Mouse (Mus musculus) midbrain, postnatal 0 days (tissue): Measurements from ENCODE around the gene Wnt3. TPM values are rescaled to one million over a fixed set of nuclear protein-coding genes. Genes with fewer than 3 reads are reported as not detected.

Experiments used
- ATAC-seq: fragments of 200-750 bp; cut with Nextera tagmentation; 2 replicates; pipeline ENCODE4 v1.8.0; 2017; ENCODE audit warnings: moderate number of reproducible peaks, mild to moderate bottlenecking, moderate TSS enrichment, moderate library complexity; ENCODE audit not compliant: low FRiP score
- DNase-seq: peaks from one replicate; pipeline ENCODE4 v3.0.0-alpha.2; 2015; ENCODE audit warnings: low spot score
- H3K27ac ChIP-seq: fragments of 300-500 bp; sonication (generic); 2 replicates; pipeline ENCODE4 v1.5.1; 2014; ENCODE audit warnings: low read depth, mild to moderate bottlenecking, low read length, mixed read lengths
- H3K27me3 ChIP-seq: fragments of 300-500 bp; sonication (generic); 2 replicates; pipeline ENCODE4 v1.6.1; 2014; ENCODE audit warnings: low read length, control low read depth, mixed read lengths; ENCODE audit not compliant: insufficient read depth
- H3K36me3 ChIP-seq: fragments of 300-500 bp; sonication (generic); 2 replicates; pipeline ENCODE4 v1.6.1; 2014; ENCODE audit warnings: low read length, control low read depth, mixed read lengths; ENCODE audit not compliant: insufficient read depth
- H3K4me1 ChIP-seq: fragments of 300-500 bp; sonication (generic); 2 replicates; pipeline ENCODE4 v1.6.1; 2014; ENCODE audit warnings: mild to moderate bottlenecking, control low read depth, antibody characterized with exemption, low read length, mixed read lengths; ENCODE audit not compliant: insufficient read depth
- H3K4me2 ChIP-seq: fragments of 300-500 bp; sonication (generic); 2 replicates; pipeline ENCODE4 v1.6.1; 2014; ENCODE audit warnings: low read depth, mild to moderate bottlenecking, low read length, mixed read lengths; ENCODE audit not compliant: poor library complexity, severe bottlenecking
- H3K4me3 ChIP-seq: fragments of 300-500 bp; sonication (generic); 2 replicates; pipeline ENCODE4 v1.5.1; 2014; ENCODE audit warnings: low read depth, mild to moderate bottlenecking, low read length, moderate library complexity
- H3K9ac ChIP-seq: fragments of 300-500 bp; sonication (generic); replicated peaks from 2 replicates; pipeline ENCODE4 v1.6.1; 2014; ENCODE audit warnings: mild to moderate bottlenecking, low read length, moderate library complexity, mixed read lengths; ENCODE audit not compliant: poor library complexity, severe bottlenecking
- H3K9me3 ChIP-seq: fragments of 300-500 bp; sonication (generic); 2 replicates; pipeline ENCODE4 v1.6.1; 2016; ENCODE audit warnings: low read length, control low read depth
- CTCF ChIP-seq: IDR thresholded peaks from 2 replicates; pipeline ENCODE4 v1.5.1; 2016; ENCODE audit warnings: antibody characterized with exemption, mild to moderate bottlenecking
- WGBS: fragments of 180-500 bp; shearing (Covaris S2); extraction: QIAGEN DNeasy Blood & Tissue Kit; methylation state at CpG from one replicate; pipeline ENCODE4 v1.1.7; 2014; 5-methylcytosine and 5-hydroxymethylcytosine counted together
- polyA plus RNA-seq: library from polyadenylated mRNA; unstranded; fragments of >200 nt; fragmentation: Nextera tagmentation; extraction: Ambion mirVana; gene quantifications from 2 replicates; pipeline ENCODE4 v1.2.1, GENCODE M21; 2015
- total RNA-seq: library from RNA; depleted of rRNA; stranded (reverse); fragments of >200 nt; gene quantifications from 2 replicates; pipeline ENCODE4 v1.2.3, GENCODE M21; 2014

Gene Wnt3
- total and polyA plus RNA-seq, 2 experiments from 2014 or later = 11.7 to 12.5 TPM

DNA sequence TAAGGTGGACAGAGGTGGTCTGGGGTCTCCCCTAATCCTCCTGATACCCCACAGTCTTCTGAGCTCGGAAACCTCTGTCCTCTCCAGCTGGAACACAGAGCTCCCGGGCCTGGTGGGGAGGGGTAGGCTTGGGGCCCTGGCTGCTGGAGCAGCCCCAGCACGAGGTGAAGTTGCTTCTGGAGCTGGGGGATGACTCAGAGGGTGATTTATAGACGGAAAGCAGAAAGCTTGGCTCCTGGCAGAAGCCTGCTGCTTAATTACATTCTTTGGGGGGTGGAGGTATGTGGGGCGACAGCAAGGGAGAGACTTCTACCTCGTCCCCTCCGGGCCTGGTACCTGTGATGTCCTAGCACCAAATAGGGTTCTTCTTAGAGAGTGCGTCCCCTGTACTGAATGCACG, 6.2 kb downstream of the Wnt3 start:
- Histone ChIP-seq H3K4me2 (no peak overlapping the region), H3K36me3 (0 out of 2 replicates have a peak, but pooled peaks cover 2% of the 10 kb centered on the region), H3K9me3 (no peaks in the 10 kb centered on the region), H3K27ac (no peak overlapping the region), H3K9ac (no peak overlapping the region), H3K27me3 (peaks cover 4% of the 10 kb centered on the region; the same call in 1 of the 2 replicates), H3K4me3 (no peak overlapping the region), H3K4me1 (no peaks in the 10 kb centered on the region)
- TF ChIP-seq CTCF = no peak
- WGBS = 75% methylated on average over 9 of the region's 9 CpGs
- ATAC-seq (no peak), DNase-seq (no peak)

DNA sequence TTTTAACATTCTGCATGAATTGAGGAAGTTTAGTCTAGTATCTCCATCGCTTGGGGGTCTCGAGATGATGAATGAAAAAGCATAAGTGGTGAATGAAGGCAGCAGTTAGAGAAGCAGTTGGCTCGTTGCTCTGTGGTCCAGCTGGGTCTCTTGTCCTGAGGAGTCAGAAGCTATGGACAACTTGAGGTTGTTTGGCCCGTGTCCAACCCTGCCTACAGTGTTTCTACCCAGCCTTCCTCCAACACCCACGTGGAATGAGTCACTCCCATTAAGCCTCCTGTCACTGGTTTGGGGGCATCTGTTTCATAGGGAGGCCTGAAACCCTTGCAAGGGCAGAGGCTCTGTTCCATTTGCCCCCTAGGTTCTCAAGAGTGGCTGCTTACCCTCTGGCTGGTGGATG, 16.0 kb downstream of the Wnt3 start:
- Histone ChIP-seq H3K27me3 (peaks cover 3% of the 10 kb centered on the region; the same call in 1 of the 2 replicates), H3K4me3 (no peak overlapping the region), H3K27ac (no peak overlapping the region), H3K9ac (no peak overlapping the region), H3K9me3 (no peaks in the 10 kb centered on the region), H3K36me3 (no peaks in the 10 kb centered on the region), H3K4me1 (no peaks in the 10 kb centered on the region), H3K4me2 (no peak overlapping the region)
- TF ChIP-seq CTCF = no peak
- ATAC-seq (no peak), DNase-seq (peak; percentile 44)
- WGBS = 74% methylated on average over 5 of the region's 5 CpGs

DNA sequence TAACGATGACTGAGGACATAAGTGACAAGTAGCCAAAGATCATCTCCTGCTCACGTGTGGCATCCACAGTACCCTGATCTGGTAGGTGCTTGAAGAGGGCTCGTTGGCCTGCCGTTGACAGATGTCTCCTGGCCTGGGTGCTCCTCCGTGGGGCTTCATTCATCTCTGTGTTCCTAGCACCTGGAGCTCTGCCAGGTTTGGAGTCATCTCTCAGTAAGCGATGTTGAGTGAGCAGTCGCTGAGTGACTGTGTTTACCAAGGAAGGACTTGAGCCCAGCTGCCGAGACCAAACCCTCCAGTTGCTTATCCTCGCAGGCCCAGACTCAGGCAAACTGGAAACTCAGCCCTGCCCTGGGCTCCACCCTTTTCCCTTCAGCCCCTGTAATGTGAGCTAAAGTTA, 27.2 kb downstream of the Wnt3 start:
- Histone ChIP-seq H3K4me2 (no peak overlapping the region), H3K27me3 (no peaks in the 10 kb centered on the region; the same call in 1 of the 2 replicates), H3K9ac (no peak overlapping the region), H3K27ac (no peak overlapping the region), H3K4me1 (no peaks in the 10 kb centered on the region), H3K9me3 (no peaks in the 10 kb centered on the region), H3K36me3 (no peaks in the 10 kb centered on the region), H3K4me3 (no peak overlapping the region)
- WGBS = 76% methylated on average over 9 of the region's 9 CpGs
- DNase-seq (no peak), ATAC-seq (no peak)
- TF ChIP-seq CTCF = no peak

DNA sequence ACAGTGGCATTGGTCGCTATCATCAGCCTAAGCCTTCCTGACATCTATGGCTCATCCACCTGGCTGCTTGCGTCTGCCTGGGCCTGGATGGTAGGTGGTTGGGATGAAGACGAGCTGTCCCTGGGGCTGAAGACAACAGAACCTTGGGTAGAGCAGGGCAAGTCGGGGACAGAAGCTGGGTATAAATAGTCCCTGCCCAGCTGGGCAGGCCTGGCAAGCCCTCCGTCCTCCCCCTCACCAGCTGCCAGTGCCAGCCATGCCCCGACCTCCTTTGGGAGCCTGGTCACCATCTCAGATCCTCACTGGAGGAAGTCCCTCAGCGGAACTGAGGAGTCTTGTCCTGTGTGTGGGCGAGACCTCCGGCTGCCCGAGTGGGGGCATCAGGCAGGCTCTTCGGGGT, 30.2 kb downstream of the Wnt3 start:
- Histone ChIP-seq H3K4me1 (no peaks in the 10 kb centered on the region), H3K4me3 (no peak overlapping the region), H3K36me3 (no peaks in the 10 kb centered on the region), H3K27ac (no peak overlapping the region), H3K4me2 (no peak overlapping the region), H3K9me3 (no peaks in the 10 kb centered on the region), H3K9ac (no peak overlapping the region), H3K27me3 (no peaks in the 10 kb centered on the region)
- TF ChIP-seq CTCF = no peak
- DNase-seq (no peak), ATAC-seq (no peak)
- 85% methylated on average over 11 of the region's 11 CpGs for WGBS

GRCm38 (mm10) chr11:103804804-103805203, 30.9 kb downstream of the Wnt3 start:
- no peak for DNase-seq
- Histone ChIP-seq H3K9ac (no peak overlapping the region), H3K4me2 (no peak overlapping the region), H3K9me3 (no peaks in the 10 kb centered on the region), H3K4me1 (no peaks in the 10 kb centered on the region), H3K27ac (no peak overlapping the region), H3K27me3 (no peaks in the 10 kb centered on the region), H3K4me3 (no peak overlapping the region), H3K36me3 (no peaks in the 10 kb centered on the region)
- WGBS = 78% methylated on average over 4 of the region's 4 CpGs
- no peak for TF ChIP-seq CTCF
- ATAC-seq = no peak

- Histone ChIP-seq H3K36me3 (no peaks in the 10 kb centered on the region), H3K9me3 (no peaks in the 10 kb centered on the region), H3K4me1 (peaks cover 5% of the 10 kb centered on the region; the same call in 1 of the 2 replicates), H3K4me2 (peak overlapping the region; percentile 96), H3K4me3 (no peak overlapping the region; the same call in 1 of the 2 replicates), H3K27ac (peak overlapping the region; percentile 39), H3K9ac (no peak overlapping the region; the same call in 1 of the 2 replicates), H3K27me3 (no peaks in the 10 kb centered on the region)
- no peak for TF ChIP-seq CTCF
- peak; percentile 47 for ATAC-seq
- DNase-seq = peak; percentile 86
- 31% methylated on average over 12 of the region's 12 CpGs for WGBS
These were observed 34.0 kb downstream of the Wnt3 start for GRCm38 (mm10) chr11:103807966-103808365.
